Mouse (Mus musculus) neutrophil, adult 5-6 weeks (primary cell): Measurements from ENCODE around the gene Amn1. TPM values are rescaled to one million over a fixed set of nuclear protein-coding genes. Genes with fewer than 3 reads are reported as not detected.
"Not testable (repeated sequence)": the region's sequence is repeated elsewhere in the genome, so short reads cannot be mapped to it uniquely, and the experiment has no call there.

Experiments
- ATAC-seq: fragments of 151-379, 151-347 bp; 2 replicates; pipeline ENCODE4 v1.8.0; 2017; ENCODE audit warnings: mild to moderate bottlenecking, moderate TSS enrichment; ENCODE audit not compliant: insufficient number of reproducible peaks, poor library complexity, low FRiP score, severe bottlenecking; ENCODE audit errors: extremely low read depth
- total RNA-seq: library from RNA; stranded (forward); fragments of 200-1000 nt; gene quantifications from 2 replicates; pipeline ENCODE4 v1.2.3, GENCODE M21; 2017

The Amn1 gene
- total RNA-seq, 1 experiment from 2014 or later, result 49.2 TPM

GRCm38 (mm10) chr6:149167038-149167437 is 21.5 kb downstream of the Amn1 start:
- ATAC-seq, result not testable (repeated sequence)

GRCm38 (mm10) chr6:149155031-149155841 is 33.3 kb downstream of the Amn1 start:
- no peak for ATAC-seq

GRCm38 (mm10) chr6:149154116-149155030 is 34.1 kb downstream of the Amn1 start:
- ATAC-seq, result no peak

GRCm38 (mm10) chr6:149153473-149154115 is 34.9 kb downstream of the Amn1 start:
- no peak for ATAC-seq

GRCm38 (mm10) chr6:149152119-149152518 is 36.4 kb downstream of the Amn1 start:
- ATAC-seq, result no peak

- no peak for ATAC-seq
Observed at GRCm38 (mm10) chr6:149148436-149149229, 39.9 kb downstream of the Amn1 start.

- ATAC-seq, result no peak
Observed at GRCm38 (mm10) chr6:149145143-149145542, 43.4 kb downstream of the Amn1 start.

GRCm38 (mm10) chr6:149141393-149142173 is 46.9 kb downstream of the Amn1 start:
- ATAC-seq, result peak; percentile 95

- no peak for ATAC-seq
Observed at GRCm38 (mm10) chr6:149139471-149139870, 49.0 kb downstream of the Amn1 start, which contains the start of gene Etfbkmt. Etfbkmt (plus strand) TSS chr6:149139849.

- peak; percentile 42; the same call in 1 of the 2 replicates for ATAC-seq
Observed at GRCm38 (mm10) chr6:149139011-149139410, 49.5 kb downstream of the Amn1 start.

- ATAC-seq, result no peak
Observed at GRCm38 (mm10) chr6:149137936-149138335, 50.6 kb downstream of the Amn1 start.

GRCm38 (mm10) chr6:149135631-149136030 is 52.9 kb downstream of the Amn1 start:
- ATAC-seq, result no peak

GRCm38 (mm10) chr6:149134391-149135150 is 53.9 kb downstream of the Amn1 start:
- no peak for ATAC-seq

- ATAC-seq, result peak; percentile 99
Observed at GRCm38 (mm10) chr6:149132311-149133077, 56.0 kb downstream of the Amn1 start.

GRCm38 (mm10) chr6:149131111-149131510 is 57.4 kb downstream of the Amn1 start:
- no peak for ATAC-seq

GRCm38 (mm10) chr6:149129870-149130269 is 58.6 kb downstream of the Amn1 start, which contains the start of gene Gm10203:
Gm10203 (plus strand) TSS chr6:149130170.
- ATAC-seq, result not testable (repeated sequence)
